Mouse (Mus musculus) heart, embryonic 12.5 days (tissue): Measurements from ENCODE around the gene Mup10. TPM values are rescaled to one million over a fixed set of nuclear protein-coding genes. Genes with fewer than 3 reads are reported as not detected.
"Not testable (repeated sequence)": the region's sequence is repeated elsewhere in the genome, so short reads cannot be mapped to it uniquely, and the experiment has no call there.

Experiments used
- ATAC-seq: fragments of 200-750 bp; cut with Nextera tagmentation; 2 replicates; pipeline ENCODE4 v1.8.0; 2017; ENCODE audit warnings: moderate TSS enrichment, moderate library complexity; ENCODE audit not compliant: insufficient number of reproducible peaks, low FRiP score
- H3K27ac ChIP-seq: fragments of 300-500 bp; sonication (generic); 2 replicates; pipeline ENCODE4 v1.5.1; 2016; ENCODE audit warnings: mild to moderate bottlenecking, moderate library complexity; ENCODE audit not compliant: poor library complexity, severe bottlenecking
- H3K27me3 ChIP-seq: fragments of 300-500 bp; sonication (generic); replicated peaks from 2 replicates; pipeline ENCODE4 v1.6.1; 2016; ENCODE audit warnings: mild to moderate bottlenecking, moderate library complexity
- H3K36me3 ChIP-seq: fragments of 300-500 bp; sonication (generic); 2 replicates; pipeline ENCODE4 v1.6.1; 2016; ENCODE audit warnings: mild to moderate bottlenecking, moderate library complexity
- H3K4me1 ChIP-seq: fragments of 300-500 bp; sonication (generic); replicated peaks from 2 replicates; pipeline ENCODE4 v1.6.1; 2016; ENCODE audit warnings: mild to moderate bottlenecking
- H3K4me2 ChIP-seq: fragments of 300-500 bp; sonication (generic); 2 replicates; pipeline ENCODE4 v1.6.1; 2016; ENCODE audit warnings: mild to moderate bottlenecking, moderate library complexity
- H3K4me3 ChIP-seq: fragments of 300-500 bp; sonication (generic); 2 replicates; pipeline ENCODE4 v1.5.1; 2016; ENCODE audit warnings: mild to moderate bottlenecking
- H3K9ac ChIP-seq: fragments of 300-500 bp; sonication (generic); 2 replicates; pipeline ENCODE4 v1.6.1; 2016; ENCODE audit warnings: mild to moderate bottlenecking, moderate library complexity
- H3K9me3 ChIP-seq: fragments of 300-500 bp; sonication (generic); replicated peaks from 2 replicates; pipeline ENCODE4 v1.6.1; 2016; ENCODE audit warnings: mild to moderate bottlenecking, moderate library complexity
- WGBS: fragments of 180-500 bp; shearing (Covaris S2); methylation state at CpG from one replicate; pipeline ENCODE4 v1.1.7; 2016; 5-methylcytosine and 5-hydroxymethylcytosine counted together
- polyA plus RNA-seq: library from polyadenylated mRNA; unstranded; fragments of >200 nt; fragmentation: Nextera tagmentation; extraction: Ambion mirVana; gene quantifications from 2 replicates; pipeline ENCODE4 v1.2.1, GENCODE M21; 2016

Gene Mup10
- not detected in 2 replicates for polyA plus RNA-seq

DNA sequence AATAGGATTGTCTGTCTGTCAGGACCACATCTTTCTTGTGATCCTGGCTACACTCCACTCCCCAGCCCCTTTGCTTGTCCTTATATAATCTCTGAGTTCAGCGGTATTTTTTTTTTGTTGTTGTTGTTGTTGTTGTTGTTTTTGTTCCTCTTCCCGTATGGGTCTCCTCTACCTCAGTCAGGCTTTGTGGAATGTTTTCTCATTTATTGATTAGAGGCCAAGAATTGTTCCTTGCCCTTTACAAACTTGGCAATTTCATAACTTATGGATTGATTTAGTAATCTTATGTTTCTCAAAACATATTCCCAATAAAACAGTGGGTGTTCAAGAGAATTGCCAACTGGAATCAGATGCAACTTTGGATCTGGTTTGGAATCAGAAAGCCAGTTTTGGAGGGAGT, at the start of gene Mup10:
Gene Mup10 (minus strand): TSS at position 101 of the 400 bp plus-strand sequence.
- not testable (repeated sequence) for H3K4me2 ChIP-seq, H3K27me3 ChIP-seq, H3K9me3 ChIP-seq, H3K4me1 ChIP-seq, H3K9ac ChIP-seq, H3K36me3 ChIP-seq, ATAC-seq, H3K4me3 ChIP-seq, H3K27ac ChIP-seq
- WGBS: 61% methylated on average over 2 of the region's 2 CpGs

Other genes with a start within 250 kb of the Mup10 start
- not detected in 2 replicates for gene Mup9, start 160.2 kb downstream of the Mup10 start, polyA plus RNA-seq
- not detected in 2 replicates for gene Mup1, start 80.2 kb downstream of the Mup10 start, polyA plus RNA-seq
- not detected in 2 replicates for gene Mup11, start 80.2 kb upstream of the Mup10 start, polyA plus RNA-seq
- gene Mup12, start 159.1 kb upstream of the Mup10 start, polyA plus RNA-seq: not detected in 2 replicates
- not detected in 2 replicates for gene Mup22, start 239.3 kb upstream of the Mup10 start, polyA plus RNA-seq